Mouse (Mus musculus): ENCODE results near the gene Gabrd. TPM values are rescaled to one million over a fixed set of nuclear protein-coding genes. Genes with fewer than 3 reads are reported as not detected.

The Gabrd gene
- polyA plus RNA-seq (2015; fragmentation: Nextera tagmentation; extraction: Ambion mirVana): 0.05 TPM in 1 of 2 replicates, not detected in the other

DNA sequence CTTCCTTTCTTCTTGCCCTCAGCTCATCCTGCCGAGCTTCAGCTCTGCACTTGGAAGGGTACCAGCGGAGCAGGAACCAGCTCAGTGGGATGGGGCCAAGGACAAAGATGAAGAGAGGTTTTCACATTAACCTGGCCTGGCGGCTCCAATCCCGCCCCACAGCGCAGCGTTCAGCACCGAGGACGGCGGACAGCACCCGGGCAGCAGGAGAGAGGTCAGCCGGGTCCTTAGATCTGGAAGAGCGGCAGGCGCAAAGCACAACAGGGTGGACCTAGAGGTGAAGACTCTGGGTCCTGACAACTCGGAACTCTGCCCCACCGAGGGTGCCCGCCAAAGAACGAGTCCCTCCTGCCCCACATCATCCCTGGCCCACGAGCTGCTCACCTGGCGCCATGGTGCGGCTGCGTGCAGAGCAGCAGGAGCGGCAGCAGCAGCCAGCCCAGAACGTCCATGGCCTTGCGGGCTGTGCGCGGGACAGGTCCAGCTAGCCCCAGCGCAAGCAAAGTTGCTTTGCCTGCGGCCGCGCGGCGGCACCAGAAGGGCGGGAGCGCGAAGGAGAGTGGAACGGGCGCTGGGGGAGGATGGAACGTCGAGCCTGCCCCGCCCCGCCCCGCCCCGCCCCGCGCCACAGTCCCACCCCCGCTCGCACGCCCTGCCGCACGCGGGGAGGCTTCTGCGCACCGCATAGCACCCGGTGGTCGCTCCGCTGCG, at the start of gene Gabrd:
Gene Gabrd, minus strand, starts transcription at position 602 of the 711 bp plus-strand sequence.
- H3K27me3 ChIP-seq (ENCODE audit: control insufficient read depth, insufficient read depth, low read length): peaks cover 2% of the 10 kb centered on the region; the same call in 1 of the 2 replicates
- peak within 1 kb of the TSS; percentile 54 for H3K4me2 ChIP-seq (replicated peaks; ENCODE audit: low read depth)
- DNase-seq (ENCODE audit: low spot score): peak; percentile 83
- H3K9me3 ChIP-seq (ENCODE audit: control insufficient read depth, low read length): no peaks in the 10 kb centered on the region
- H3K4me3 ChIP-seq (ENCODE audit: low read depth, low read length): peak within 1 kb of the TSS; percentile 18; the same call in 1 of the 2 replicates
- H3K9ac ChIP-seq (ENCODE audit: low read length): no peak within 1 kb of the TSS
- H3K36me3 ChIP-seq (ENCODE audit: control insufficient read depth, insufficient read depth, low read length): no peaks in the 10 kb centered on the region
- peak; percentile 70 for ATAC-seq (ENCODE audit: low FRiP score, low TSS enrichment)
- H3K27ac ChIP-seq (replicated peaks): no peak within 1 kb of the TSS
- TF ChIP-seq EP300 (optimal IDR thresholded peaks at IDR 0.05) (no peak), CTCF (IDR thresholded peaks at IDR 0.05; ENCODE audit: low read depth) (0 out of 2 replicates have a peak, but pooled peaks have one; percentile 8)
- under 1% methylated on average over 57 of the region's 57 CpGs for WGBS
- 0 out of 2 replicates have a peak, but pooled peaks cover 4% of the 10 kb centered on the region for H3K4me1 ChIP-seq (replicated peaks; ENCODE audit: control insufficient read depth, insufficient read depth)

DNA sequence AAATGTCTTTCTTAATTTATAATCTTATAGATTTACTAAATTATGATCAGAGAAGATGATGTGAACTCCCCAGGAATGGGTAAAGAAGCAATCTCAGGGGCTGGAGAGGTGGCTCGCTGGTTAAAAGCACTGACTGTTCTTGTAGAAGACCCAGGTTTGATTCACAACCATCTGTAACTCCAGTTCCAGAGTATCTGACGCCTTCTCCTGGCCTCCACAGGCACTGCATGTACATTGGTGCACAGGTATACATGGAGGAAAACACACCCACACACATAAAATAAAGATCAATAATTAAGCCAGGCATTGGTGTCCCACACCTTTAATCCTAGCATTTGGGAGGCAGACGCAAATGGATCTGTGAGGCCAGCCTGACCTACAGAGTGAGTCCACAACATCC, 44.9 kb upstream of the Gabrd start:
- ATAC-seq (ENCODE audit: low FRiP score, low TSS enrichment) (no peak), DNase-seq (ENCODE audit: low spot score) (no peak)
- 63% methylated on average over 3 of the region's 3 CpGs for WGBS
- Histone ChIP-seq H3K27me3 (ENCODE audit: control insufficient read depth, insufficient read depth, low read length) (no peaks in the 10 kb centered on the region), H3K4me1 (replicated peaks; ENCODE audit: control insufficient read depth, insufficient read depth) (no peaks in the 10 kb centered on the region), H3K4me3 (ENCODE audit: low read depth, low read length) (no peak overlapping the region), H3K27ac (replicated peaks) (no peak overlapping the region), H3K36me3 (ENCODE audit: control insufficient read depth, insufficient read depth, low read length) (no peaks in the 10 kb centered on the region), H3K4me2 (replicated peaks; ENCODE audit: low read depth) (no peak overlapping the region), H3K9me3 (ENCODE audit: control insufficient read depth, low read length) (no peaks in the 10 kb centered on the region), H3K9ac (ENCODE audit: low read length) (no peak overlapping the region)
- TF ChIP-seq EP300 (optimal IDR thresholded peaks at IDR 0.05) (no peak), CTCF (IDR thresholded peaks at IDR 0.05; ENCODE audit: low read depth) (no peak)

DNA sequence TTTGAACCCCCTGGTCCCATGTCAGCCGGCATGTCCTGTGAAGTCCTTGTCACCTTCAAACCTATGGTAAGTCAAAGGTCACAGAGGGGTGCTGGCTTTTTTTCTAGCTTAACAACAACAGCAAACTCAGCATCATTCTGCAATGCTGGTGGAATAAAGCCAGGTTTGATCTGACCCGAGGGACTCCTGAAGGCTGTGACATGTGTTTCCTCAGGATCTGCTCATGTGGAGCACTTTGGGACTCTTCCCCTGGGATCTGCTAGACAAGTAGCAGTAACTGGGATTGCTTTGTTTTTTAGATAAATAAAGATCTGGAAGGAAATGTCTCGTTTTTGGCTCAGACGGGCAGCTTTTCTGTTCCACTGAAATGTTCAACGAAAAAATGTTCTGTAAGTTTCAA, 36.1 kb upstream of the Gabrd start:
- Histone ChIP-seq H3K9me3 (ENCODE audit: control insufficient read depth, low read length) (no peaks in the 10 kb centered on the region), H3K27me3 (ENCODE audit: control insufficient read depth, insufficient read depth, low read length) (no peaks in the 10 kb centered on the region), H3K4me1 (replicated peaks; ENCODE audit: control insufficient read depth, insufficient read depth) (no peaks in the 10 kb centered on the region), H3K4me3 (ENCODE audit: low read depth, low read length) (no peak overlapping the region), H3K4me2 (replicated peaks; ENCODE audit: low read depth) (no peak overlapping the region), H3K36me3 (ENCODE audit: control insufficient read depth, insufficient read depth, low read length) (no peaks in the 10 kb centered on the region), H3K9ac (ENCODE audit: low read length) (no peak overlapping the region), H3K27ac (replicated peaks) (no peak overlapping the region)
- no peak for TF ChIP-seq EP300 (optimal IDR thresholded peaks at IDR 0.05)
- TF ChIP-seq CTCF (IDR thresholded peaks at IDR 0.05; ENCODE audit: low read depth): no peak
- ATAC-seq (ENCODE audit: low FRiP score, low TSS enrichment) (no peak), DNase-seq (ENCODE audit: low spot score) (no peak)
- WGBS: 66% methylated on average over 5 of the region's 5 CpGs

DNA sequence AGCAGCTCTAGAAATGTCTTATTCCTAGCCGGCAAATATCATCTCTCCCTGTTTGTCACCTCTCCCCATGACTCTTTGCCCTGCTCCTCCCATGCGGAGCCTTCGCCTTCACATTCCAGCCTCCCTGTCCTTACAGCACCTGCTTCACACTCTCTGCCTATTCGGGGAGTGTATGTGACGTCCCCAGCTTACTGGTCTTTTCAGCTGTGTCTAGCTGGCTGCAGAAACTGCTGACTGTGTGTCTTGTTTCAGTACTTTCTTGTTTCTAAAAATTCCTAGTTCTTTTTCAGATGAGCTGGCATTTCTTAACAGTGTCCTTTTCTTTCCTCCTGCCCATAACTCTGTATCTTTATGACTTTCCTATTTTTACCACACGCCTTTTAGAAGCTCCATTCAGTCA, 34.4 kb upstream of the Gabrd start:
- no peak overlapping the region for H3K27ac ChIP-seq (replicated peaks)
- no peaks in the 10 kb centered on the region for H3K27me3 ChIP-seq (ENCODE audit: control insufficient read depth, insufficient read depth, low read length)
- no peak overlapping the region for H3K9ac ChIP-seq (ENCODE audit: low read length)
- H3K9me3 ChIP-seq (ENCODE audit: control insufficient read depth, low read length): no peaks in the 10 kb centered on the region
- H3K4me1 ChIP-seq (replicated peaks; ENCODE audit: control insufficient read depth, insufficient read depth): no peaks in the 10 kb centered on the region
- WGBS: 82% methylated on average over 6 of the region's 6 CpGs
- TF ChIP-seq CTCF (IDR thresholded peaks at IDR 0.05; ENCODE audit: low read depth): no peak
- no peak for TF ChIP-seq EP300 (optimal IDR thresholded peaks at IDR 0.05)
- DNase-seq (ENCODE audit: low spot score) (no peak), ATAC-seq (ENCODE audit: low FRiP score, low TSS enrichment) (no peak)
- no peak overlapping the region for H3K4me2 ChIP-seq (replicated peaks; ENCODE audit: low read depth)
- no peak overlapping the region for H3K4me3 ChIP-seq (ENCODE audit: low read depth, low read length)
- no peaks in the 10 kb centered on the region for H3K36me3 ChIP-seq (ENCODE audit: control insufficient read depth, insufficient read depth, low read length)

DNA sequence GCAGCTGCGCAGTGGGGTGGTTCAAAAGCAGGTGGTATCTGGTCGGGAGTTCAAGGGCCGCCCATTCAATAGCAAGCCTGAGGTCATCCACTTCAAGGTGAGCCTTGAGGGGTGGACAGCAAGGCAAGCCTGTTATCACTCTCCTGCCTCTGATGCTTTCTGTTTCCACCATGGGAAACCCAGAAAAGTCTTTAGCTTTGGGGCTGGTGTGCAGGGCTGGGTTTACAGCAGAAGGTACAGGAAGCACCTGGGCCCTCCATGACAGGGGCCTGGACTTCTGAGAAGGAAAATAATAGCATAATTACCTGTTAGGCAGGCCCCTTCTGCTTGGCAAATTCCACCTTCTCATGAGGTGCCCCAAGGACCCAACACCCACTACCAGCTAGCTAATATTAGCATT, 31.3 kb upstream of the Gabrd start:
- Histone ChIP-seq H3K36me3 (ENCODE audit: control insufficient read depth, insufficient read depth, low read length) (no peaks in the 10 kb centered on the region), H3K4me3 (ENCODE audit: low read depth, low read length) (no peak overlapping the region), H3K9me3 (ENCODE audit: control insufficient read depth, low read length) (no peaks in the 10 kb centered on the region), H3K9ac (ENCODE audit: low read length) (no peak overlapping the region), H3K4me2 (replicated peaks; ENCODE audit: low read depth) (no peak overlapping the region), H3K27me3 (ENCODE audit: control insufficient read depth, insufficient read depth, low read length) (no peaks in the 10 kb centered on the region), H3K4me1 (replicated peaks; ENCODE audit: control insufficient read depth, insufficient read depth) (no peaks in the 10 kb centered on the region), H3K27ac (replicated peaks) (no peak overlapping the region)
- no peak for DNase-seq (ENCODE audit: low spot score)
- no peak for ATAC-seq (ENCODE audit: low FRiP score, low TSS enrichment)
- WGBS: 71% methylated on average over 3 of the region's 3 CpGs
- no peak for TF ChIP-seq EP300 (optimal IDR thresholded peaks at IDR 0.05)
- TF ChIP-seq CTCF (IDR thresholded peaks at IDR 0.05; ENCODE audit: low read depth): no peak

DNA sequence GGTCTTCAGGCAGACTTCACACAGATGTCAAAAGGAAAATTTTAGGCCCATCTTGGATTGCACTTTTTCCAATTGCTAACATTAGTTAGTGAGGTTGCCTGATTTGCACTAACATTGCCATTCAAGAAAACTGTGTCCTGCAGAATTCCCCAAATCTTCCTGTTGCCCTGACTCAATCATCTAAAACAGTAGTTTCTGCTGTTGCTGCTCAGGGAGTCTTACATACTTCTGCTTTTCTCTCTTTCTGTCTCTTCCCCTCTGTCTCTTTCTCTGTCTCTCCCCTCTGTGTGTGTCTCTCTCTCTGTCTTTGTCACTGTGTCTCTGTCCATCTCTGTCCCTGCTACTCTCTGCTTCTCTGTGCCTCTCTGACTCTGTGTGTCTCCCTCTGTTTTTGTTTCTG, 30.5 kb upstream of the Gabrd start:
- Histone ChIP-seq H3K4me1 (replicated peaks; ENCODE audit: control insufficient read depth, insufficient read depth) (no peaks in the 10 kb centered on the region), H3K4me2 (replicated peaks; ENCODE audit: low read depth) (no peak overlapping the region), H3K9me3 (ENCODE audit: control insufficient read depth, low read length) (no peaks in the 10 kb centered on the region), H3K27me3 (ENCODE audit: control insufficient read depth, insufficient read depth, low read length) (no peaks in the 10 kb centered on the region), H3K9ac (ENCODE audit: low read length) (no peak overlapping the region), H3K27ac (replicated peaks) (no peak overlapping the region), H3K4me3 (ENCODE audit: low read depth, low read length) (no peak overlapping the region), H3K36me3 (ENCODE audit: control insufficient read depth, insufficient read depth, low read length) (no peaks in the 10 kb centered on the region)
- TF ChIP-seq EP300 (optimal IDR thresholded peaks at IDR 0.05) (no peak), CTCF (IDR thresholded peaks at IDR 0.05; ENCODE audit: low read depth) (no peak)
- ATAC-seq (ENCODE audit: low FRiP score, low TSS enrichment) (no peak), DNase-seq (ENCODE audit: low spot score) (no peak)

Data from stomach, postnatal 0 days (tissue).